Mouse (Mus musculus) bone marrow, adult 2 months (tissue): ENCODE results near the gene Lpin2.

Source experiments
- CTCF ChIP-seq: fragments of 200-500 bp; IDR thresholded peaks from 2 replicates; pipeline ENCODE4 v1.5.1; 2011; ENCODE audit warnings: low read length, control low read depth; ENCODE audit not compliant: control insufficient read depth, insufficient read depth
- POLR2A ChIP-seq: fragments of 200-500 bp; IDR thresholded peaks from 2 replicates; pipeline ENCODE4 v1.6.1; 2011; ENCODE audit warnings: low read depth, mild to moderate bottlenecking, control low read depth, low read length, borderline replicate concordance; ENCODE audit not compliant: control insufficient read depth

DNA sequence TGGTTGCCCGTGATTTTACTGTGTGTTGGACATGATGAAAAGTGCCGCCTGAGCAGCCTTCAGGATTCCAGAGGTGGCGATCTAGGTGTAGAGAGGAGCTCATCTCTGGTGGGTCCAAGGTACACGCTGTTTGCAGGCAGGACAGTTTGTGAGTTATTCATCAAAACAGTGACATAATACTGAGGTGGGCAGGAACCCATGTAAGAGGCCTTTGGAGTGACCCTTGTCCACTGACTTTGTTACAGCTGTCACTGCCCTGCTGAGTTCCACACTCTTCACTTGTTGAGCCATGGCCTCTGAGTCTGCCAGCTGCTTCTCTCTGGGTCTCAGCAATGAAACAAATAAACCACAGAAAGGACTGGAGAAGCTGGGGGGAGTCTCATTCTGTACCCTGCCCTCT lies 19.8 kb downstream of the Lpin2 start:
- TF ChIP-seq POLR2A (no peak), CTCF (no peak)
